Mouse (Mus musculus): ENCODE results near the gene Rbm17. TPM values are rescaled to one million over a fixed set of nuclear protein-coding genes. Genes with fewer than 3 reads are reported as not detected.

The Rbm17 gene
- polyA plus RNA-seq (2014; fragmentation: Nextera tagmentation; extraction: Ambion mirVana) = 116 and 118 TPM in 2 replicates

DNA sequence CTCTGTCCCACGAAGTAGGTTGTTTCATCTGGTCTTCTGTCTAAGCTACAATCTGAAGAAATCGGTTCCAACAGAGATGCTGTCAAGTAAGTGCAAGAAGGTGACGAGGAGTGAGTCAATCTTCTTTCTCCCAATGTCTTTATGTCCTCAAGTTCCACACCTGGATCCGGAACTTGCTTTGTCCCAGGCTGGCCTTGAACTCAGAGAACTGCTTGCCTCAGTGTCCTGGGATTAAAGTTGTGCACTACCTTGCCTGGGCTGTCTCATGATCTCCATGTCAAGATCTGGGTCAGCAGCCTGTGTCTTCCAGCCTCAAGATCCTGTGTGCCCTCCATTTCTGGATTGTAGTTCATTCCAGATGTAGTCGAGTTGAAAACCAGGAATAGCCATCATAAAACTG, at the start of gene Rbm17:
Gene Rbm17 (minus strand): TSS at position 101 of the 400 bp plus-strand sequence.
- Histone ChIP-seq H3K4me1 (replicated peaks; ENCODE audit: control insufficient read depth, insufficient read depth, low read length) (peaks cover 10% of the 10 kb centered on the region), H3K27ac (peak within 1 kb of the TSS; percentile 68; the same call in 1 of the 2 replicates), H3K9me3 (ENCODE audit: control insufficient read depth, low read length) (no peaks in the 10 kb centered on the region), H3K36me3 (replicated peaks; ENCODE audit: control insufficient read depth, insufficient read depth) (peaks cover 17% of the 10 kb centered on the region), H3K4me3 (replicated peaks; ENCODE audit: low read length) (peak within 1 kb of the TSS; percentile 87), H3K4me2 (replicated peaks) (peak within 1 kb of the TSS; percentile 83; the same call in 1 of the 2 replicates), H3K27me3 (ENCODE audit: control insufficient read depth, insufficient read depth, low read length) (no peaks in the 10 kb centered on the region), H3K9ac (peak within 1 kb of the TSS; percentile 93)
- DNase-seq (ENCODE audit: low spot score) (no peak), ATAC-seq (ENCODE audit: low FRiP score) (no peak)
- 89% methylated on average over 5 of the region's 5 CpGs for WGBS

GRCm38 (mm10) chr2:11653330-11653729, 49.4 kb upstream of the Rbm17 start:
- no peaks in the 10 kb centered on the region for H3K36me3 ChIP-seq (replicated peaks; ENCODE audit: control insufficient read depth, insufficient read depth)
- no peak overlapping the region for H3K27ac ChIP-seq
- H3K9me3 ChIP-seq (ENCODE audit: control insufficient read depth, low read length) = no peaks in the 10 kb centered on the region
- H3K27me3 ChIP-seq (ENCODE audit: control insufficient read depth, insufficient read depth, low read length) = no peaks in the 10 kb centered on the region
- WGBS = 64% methylated on average over 6 of the region's 6 CpGs
- no peak for ATAC-seq (ENCODE audit: low FRiP score)
- no peak for DNase-seq (ENCODE audit: low spot score)
- H3K9ac ChIP-seq = no peak overlapping the region
- no peak overlapping the region for H3K4me2 ChIP-seq (replicated peaks)
- H3K4me3 ChIP-seq (replicated peaks; ENCODE audit: low read length) = no peak overlapping the region
- H3K4me1 ChIP-seq (replicated peaks; ENCODE audit: control insufficient read depth, insufficient read depth, low read length) = no peaks in the 10 kb centered on the region

DNA sequence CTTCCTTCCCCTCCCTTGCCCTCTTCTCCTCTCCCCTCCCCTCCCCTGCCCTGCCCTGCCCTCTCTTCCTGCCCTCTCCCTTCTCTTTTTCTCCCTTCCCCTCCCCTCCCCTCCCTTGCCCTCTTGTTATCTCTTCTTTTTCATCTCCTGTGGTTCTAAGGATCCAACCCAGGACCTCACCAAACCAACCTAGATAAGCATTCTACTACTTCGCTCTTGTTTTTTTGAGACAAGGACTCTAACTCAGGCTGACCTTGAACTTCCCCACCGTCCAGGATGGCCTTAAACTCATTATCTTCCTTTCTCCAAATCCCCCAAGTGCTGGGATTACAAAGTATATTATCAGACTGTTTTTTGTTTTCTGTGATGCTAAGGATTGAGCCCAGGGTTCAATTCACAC, 48.8 kb upstream of the Rbm17 start:
- DNase-seq (ENCODE audit: low spot score) (no peak), ATAC-seq (ENCODE audit: low FRiP score) (no peak)
- Histone ChIP-seq H3K4me2 (replicated peaks) (no peak overlapping the region), H3K27me3 (ENCODE audit: control insufficient read depth, insufficient read depth, low read length) (no peaks in the 10 kb centered on the region), H3K4me3 (replicated peaks; ENCODE audit: low read length) (no peak overlapping the region), H3K9me3 (ENCODE audit: control insufficient read depth, low read length) (no peaks in the 10 kb centered on the region), H3K9ac (no peak overlapping the region), H3K4me1 (replicated peaks; ENCODE audit: control insufficient read depth, insufficient read depth, low read length) (no peaks in the 10 kb centered on the region), H3K27ac (no peak overlapping the region), H3K36me3 (replicated peaks; ENCODE audit: control insufficient read depth, insufficient read depth) (no peaks in the 10 kb centered on the region)
- 82% methylated on average over 2 of the region's 2 CpGs for WGBS

DNA sequence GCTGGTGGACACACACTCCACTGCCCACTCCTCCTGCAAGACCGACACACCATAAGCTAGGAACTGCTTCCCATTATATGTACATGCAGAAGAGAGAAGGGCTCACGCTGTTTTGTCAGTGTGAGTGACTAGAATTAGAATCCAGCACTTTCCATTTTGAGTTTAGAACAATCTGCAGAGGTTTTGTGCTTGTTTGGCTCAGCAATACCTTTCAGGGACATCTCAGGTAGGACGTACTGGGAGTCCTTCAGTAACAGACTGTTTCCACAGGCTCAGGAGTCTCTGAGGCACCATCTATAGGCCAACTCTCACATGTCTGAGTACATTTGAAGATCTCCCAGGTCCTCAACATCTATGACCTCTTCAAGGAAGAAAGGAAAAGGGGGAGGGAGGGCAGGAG, 48.2 kb upstream of the Rbm17 start:
- Histone ChIP-seq H3K4me3 (replicated peaks; ENCODE audit: low read length) (no peak overlapping the region), H3K36me3 (replicated peaks; ENCODE audit: control insufficient read depth, insufficient read depth) (no peaks in the 10 kb centered on the region), H3K27me3 (ENCODE audit: control insufficient read depth, insufficient read depth, low read length) (no peaks in the 10 kb centered on the region), H3K27ac (no peak overlapping the region), H3K9me3 (ENCODE audit: control insufficient read depth, low read length) (no peaks in the 10 kb centered on the region), H3K4me2 (replicated peaks) (no peak overlapping the region), H3K4me1 (replicated peaks; ENCODE audit: control insufficient read depth, insufficient read depth, low read length) (no peaks in the 10 kb centered on the region), H3K9ac (no peak overlapping the region)
- no peak for DNase-seq (ENCODE audit: low spot score)
- ATAC-seq (ENCODE audit: low FRiP score) = no peak
- WGBS = 79% methylated on average over 3 of the region's 3 CpGs

DNA sequence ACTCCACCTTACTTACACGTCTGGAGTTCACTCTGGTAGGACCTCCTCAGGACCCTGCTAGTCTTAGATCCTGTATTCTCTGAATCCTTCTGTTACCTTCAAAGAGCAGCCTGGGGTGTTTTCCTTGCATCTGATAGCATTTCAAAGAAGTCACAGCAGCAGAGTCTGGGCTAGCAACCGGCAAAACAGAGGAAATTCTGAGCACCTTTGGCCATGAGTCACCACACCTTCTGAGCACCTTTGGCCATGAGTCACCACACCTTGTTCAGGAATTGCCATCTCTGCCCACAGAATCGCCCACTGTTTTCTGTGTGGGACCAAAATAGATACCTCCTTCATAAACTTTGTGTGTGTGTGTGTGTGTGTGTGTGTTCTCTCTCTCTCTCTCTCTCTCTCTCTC, 47.5 kb upstream of the Rbm17 start:
- Histone ChIP-seq H3K9ac (no peak overlapping the region), H3K4me2 (replicated peaks) (no peak overlapping the region), H3K27me3 (ENCODE audit: control insufficient read depth, insufficient read depth, low read length) (no peaks in the 10 kb centered on the region), H3K36me3 (replicated peaks; ENCODE audit: control insufficient read depth, insufficient read depth) (no peaks in the 10 kb centered on the region), H3K4me3 (replicated peaks; ENCODE audit: low read length) (no peak overlapping the region), H3K9me3 (ENCODE audit: control insufficient read depth, low read length) (no peaks in the 10 kb centered on the region), H3K27ac (no peak overlapping the region), H3K4me1 (replicated peaks; ENCODE audit: control insufficient read depth, insufficient read depth, low read length) (no peaks in the 10 kb centered on the region)
- DNase-seq (ENCODE audit: low spot score) (no peak), ATAC-seq (ENCODE audit: low FRiP score) (no peak)
- WGBS = 59% methylated on average over 3 of the region's 3 CpGs

- no peak overlapping the region for H3K9ac ChIP-seq
- no peaks in the 10 kb centered on the region for H3K4me1 ChIP-seq (replicated peaks; ENCODE audit: control insufficient read depth, insufficient read depth, low read length)
- H3K27me3 ChIP-seq (ENCODE audit: control insufficient read depth, insufficient read depth, low read length) = no peaks in the 10 kb centered on the region
- WGBS = 92% methylated on average over 2 of the region's 2 CpGs
- no peak overlapping the region for H3K4me2 ChIP-seq (replicated peaks)
- ATAC-seq (ENCODE audit: low FRiP score) (no peak), DNase-seq (ENCODE audit: low spot score) (no peak)
- H3K36me3 ChIP-seq (replicated peaks; ENCODE audit: control insufficient read depth, insufficient read depth) = no peaks in the 10 kb centered on the region
- no peaks in the 10 kb centered on the region for H3K9me3 ChIP-seq (ENCODE audit: control insufficient read depth, low read length)
- no peak overlapping the region for H3K4me3 ChIP-seq (replicated peaks; ENCODE audit: low read length)
- H3K27ac ChIP-seq = no peak overlapping the region
These were observed 41.3 kb upstream of the Rbm17 start for GRCm38 (mm10) chr2:11645297-11645696.

GRCm38 (mm10) chr2:11644057-11644456, 40.1 kb upstream of the Rbm17 start:
- no peak overlapping the region for H3K4me3 ChIP-seq (replicated peaks; ENCODE audit: low read length)
- H3K9ac ChIP-seq = no peak overlapping the region
- H3K27ac ChIP-seq = no peak overlapping the region
- H3K4me1 ChIP-seq (replicated peaks; ENCODE audit: control insufficient read depth, insufficient read depth, low read length) = no peaks in the 10 kb centered on the region
- ATAC-seq (ENCODE audit: low FRiP score) (no peak), DNase-seq (ENCODE audit: low spot score) (no peak)
- H3K36me3 ChIP-seq (replicated peaks; ENCODE audit: control insufficient read depth, insufficient read depth) = no peaks in the 10 kb centered on the region
- H3K9me3 ChIP-seq (ENCODE audit: control insufficient read depth, low read length) = no peaks in the 10 kb centered on the region
- 91% methylated on average over 1 of the region's 1 CpGs for WGBS
- no peaks in the 10 kb centered on the region for H3K27me3 ChIP-seq (ENCODE audit: control insufficient read depth, insufficient read depth, low read length)
- no peak overlapping the region for H3K4me2 ChIP-seq (replicated peaks)

- no peak for DNase-seq (ENCODE audit: low spot score)
- no peak for ATAC-seq (ENCODE audit: low FRiP score)
- Histone ChIP-seq H3K27me3 (ENCODE audit: control insufficient read depth, insufficient read depth, low read length) (no peaks in the 10 kb centered on the region), H3K4me1 (replicated peaks; ENCODE audit: control insufficient read depth, insufficient read depth, low read length) (no peaks in the 10 kb centered on the region), H3K4me2 (replicated peaks) (no peak within 1 kb of the TSS), H3K9ac (no peak within 1 kb of the TSS), H3K9me3 (ENCODE audit: control insufficient read depth, low read length) (no peaks in the 10 kb centered on the region), H3K4me3 (replicated peaks; ENCODE audit: low read length) (no peak within 1 kb of the TSS), H3K27ac (no peak within 1 kb of the TSS), H3K36me3 (replicated peaks; ENCODE audit: control insufficient read depth, insufficient read depth) (no peaks in the 10 kb centered on the region)
- WGBS = 90% methylated on average over 3 of the region's 3 CpGs
These were observed 38.5 kb upstream of the Rbm17 start, which contains the start of gene Il2ra for GRCm38 (mm10) chr2:11642451-11642941. Gene Il2ra, plus strand, starts transcription at chr2:11642807.

DNA sequence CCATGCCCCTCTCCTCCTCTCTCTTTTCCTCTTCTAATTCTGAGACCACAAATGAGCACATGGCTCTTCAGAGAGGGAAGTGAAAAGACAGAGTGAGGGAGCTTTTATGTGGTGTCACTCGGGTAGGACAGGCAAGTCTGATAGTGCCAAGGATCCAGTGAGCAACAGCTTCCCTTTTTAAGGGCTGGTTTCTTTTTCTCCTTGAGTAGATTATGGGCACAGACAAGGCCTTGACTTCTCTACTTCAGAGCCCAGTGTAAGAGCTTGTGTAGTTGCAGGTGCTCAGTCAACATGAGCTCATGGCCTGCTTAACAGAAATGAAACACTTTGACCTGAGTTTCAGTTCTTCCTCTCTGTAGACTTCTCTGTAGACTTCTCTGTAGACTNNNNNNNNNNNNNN, 33.2 kb upstream of the Rbm17 start:
- Histone ChIP-seq H3K27ac (no peak overlapping the region), H3K4me3 (replicated peaks; ENCODE audit: low read length) (no peak overlapping the region), H3K9ac (no peak overlapping the region), H3K9me3 (ENCODE audit: control insufficient read depth, low read length) (no peaks in the 10 kb centered on the region), H3K36me3 (replicated peaks; ENCODE audit: control insufficient read depth, insufficient read depth) (no peaks in the 10 kb centered on the region), H3K27me3 (ENCODE audit: control insufficient read depth, insufficient read depth, low read length) (no peaks in the 10 kb centered on the region), H3K4me2 (replicated peaks) (no peak overlapping the region), H3K4me1 (replicated peaks; ENCODE audit: control insufficient read depth, insufficient read depth, low read length) (no peaks in the 10 kb centered on the region)
- ATAC-seq (ENCODE audit: low FRiP score) (no peak), DNase-seq (ENCODE audit: low spot score) (no peak)
- WGBS = 85% methylated on average over 1 of the region's 1 CpGs

DNA sequence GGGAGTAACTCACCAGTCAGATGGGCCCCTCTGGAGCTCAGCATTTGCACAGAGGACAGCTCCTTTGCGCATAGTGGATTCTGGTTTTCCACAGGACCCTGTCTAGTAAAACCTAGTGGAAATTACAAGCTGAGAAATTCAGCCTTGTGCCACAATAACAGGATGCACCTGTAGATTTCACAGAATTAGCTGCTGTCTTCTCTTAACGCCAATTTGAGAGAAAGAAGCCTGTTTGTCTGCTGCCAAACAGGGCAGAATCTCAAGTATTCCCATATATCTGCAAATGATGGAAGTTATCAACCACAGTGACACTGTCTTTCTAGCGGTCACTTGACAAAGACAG, 32.2 kb upstream of the Rbm17 start:
- H3K36me3 ChIP-seq (replicated peaks; ENCODE audit: control insufficient read depth, insufficient read depth) = no peaks in the 10 kb centered on the region
- H3K27ac ChIP-seq = no peak overlapping the region
- no peak for ATAC-seq (ENCODE audit: low FRiP score)
- no peaks in the 10 kb centered on the region for H3K4me1 ChIP-seq (replicated peaks; ENCODE audit: control insufficient read depth, insufficient read depth, low read length)
- H3K9ac ChIP-seq = no peak overlapping the region
- H3K4me3 ChIP-seq (replicated peaks; ENCODE audit: low read length) = no peak overlapping the region
- WGBS = 80% methylated on average over 3 of the region's 3 CpGs
- DNase-seq (ENCODE audit: low spot score) = no peak
- no peaks in the 10 kb centered on the region for H3K27me3 ChIP-seq (ENCODE audit: control insufficient read depth, insufficient read depth, low read length)
- no peak overlapping the region for H3K4me2 ChIP-seq (replicated peaks)
- H3K9me3 ChIP-seq (ENCODE audit: control insufficient read depth, low read length) = no peaks in the 10 kb centered on the region

Measured in hindbrain, embryonic 14.5 days (tissue).